In genomic region chr2:16359341-16359928, GRCm38 (mm10) we compare ENCODE assay signal across 8 mouse cellular contexts. TPM values are rescaled to one million over a fixed set of nuclear protein-coding genes. Genes with fewer than 3 reads are reported as not detected.
DNase-seq lines count a peak whose midpoint lies in the region.

No protein-coding gene starts in this region.

- H3K27ac ChIP-seq in forebrain, embryonic 10.5 days = no peak overlapping the region

- peaks cover 13% of the 10 kb centered on the region for H3K27me3 ChIP-seq in forebrain, embryonic 10.5 days (ENCODE audit: poor library complexity, severe bottlenecking)

- WGBS in forebrain, embryonic 10.5 days = 80% methylated on average over 3 of the region's 3 CpGs

- peak; percentile 62 for DNase-seq in layer of hippocampus, adult 9-10 months (ENCODE audit: low spot score)
- DNase-seq in layer of hippocampus, adult 9-11 months = no peak
- peak; percentile 9 for DNase-seq in T-cell, adult 2 months (ENCODE audit: low spot score)
- peak; percentile 49 for DNase-seq in embryo, embryonic 11 days
- peak; percentile 38 for DNase-seq in kidney, postnatal 10 days
- peak; percentile 12 for DNase-seq in naive thymus-derived CD4-positive, alpha-beta T cell, adult 2 months (ENCODE audit: low read depth)
- no peak for DNase-seq in forebrain, embryonic 10.5 days (ENCODE audit: extremely low spot score, low spot score)
- DNase-seq in adrenal gland, postnatal 4 days (ENCODE audit: low spot score in 2 of 2) = no peak

- H3K36me3 ChIP-seq in forebrain, embryonic 10.5 days (replicated peaks) = no peaks in the 10 kb centered on the region

- peaks cover 36% of the 10 kb centered on the region for H3K4me1 ChIP-seq in forebrain, embryonic 10.5 days

- H3K9me3 ChIP-seq in forebrain, embryonic 10.5 days = no peaks in the 10 kb centered on the region

- no peak overlapping the region; the same call in 1 of the 2 replicates for H3K4me3 ChIP-seq in forebrain, embryonic 10.5 days

RNA-seq across cellular contexts. Expression of gene Plxdc2, which starts 3.3 kb away (rescaled TPM):
- polyA plus RNA-seq in forebrain, embryonic 10.5 days (2016; fragmentation: Nextera tagmentation; extraction: Ambion mirVana) = 15.3 and 15.6 TPM in 2 replicates
- total RNA-seq in adrenal gland, postnatal 4 days (2021) = 10 to 100 TPM; 22.3 to 25.8 TPM

Comparison
In these comparisons a context has a peak if more than half of its experiments do, and no peak if none do; other contexts are left out.
1. DNase-seq: peak in layer of hippocampus, adult 9-10 months (single experiment), T-cell, adult 2 months (single experiment), embryo, embryonic 11 days (single experiment), kidney, postnatal 10 days (single experiment) and naive thymus-derived CD4-positive, alpha-beta T cell, adult 2 months (single experiment); none in layer of hippocampus, adult 9-11 months (single experiment), forebrain, embryonic 10.5 days (single experiment) and adrenal gland, postnatal 4 days (0 of 2).